Mouse (Mus musculus): Measurements from ENCODE around the gene E2f4. TPM values are rescaled to one million over a fixed set of nuclear protein-coding genes. Genes with fewer than 3 reads are reported as not detected.

E2f4 gene
- total and polyA plus RNA-seq, 3 experiments, result 39.9 to 198 (median 51.0) TPM

DNA sequence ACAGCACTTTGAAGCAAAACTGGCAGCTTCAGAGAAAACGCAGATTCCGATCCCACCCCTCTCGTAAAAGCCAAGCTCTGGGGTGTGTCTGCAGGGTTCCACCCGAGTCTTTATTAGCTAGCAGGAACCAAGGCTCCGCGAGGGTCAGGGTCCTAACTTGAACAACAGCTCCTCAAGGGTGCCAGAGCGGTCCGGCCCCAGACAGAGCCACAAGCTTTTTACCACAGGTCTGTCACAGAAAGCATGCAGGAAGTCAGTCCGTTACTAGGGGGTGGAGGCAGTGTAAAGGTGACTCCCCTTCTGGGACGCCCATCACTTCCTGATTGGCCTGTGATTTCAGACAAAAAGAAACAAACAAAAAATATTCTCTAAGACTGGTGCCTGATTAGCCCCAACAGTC lies 32.3 kb upstream of the E2f4 start:
- Histone ChIP-seq H3K4me2 (ENCODE audit: insufficient read depth, low read depth, poor library complexity, severe bottlenecking) (peak overlapping the region; percentile 52), H3K79me2 (replicated peaks; ENCODE audit: control insufficient read depth, extremely low read depth, insufficient read depth, poor library complexity, severe bottlenecking) (no peaks in the 10 kb centered on the region), H3K27me3 (replicated peaks) (no peaks in the 10 kb centered on the region), H3K36me3 (replicated peaks in 1 of 2; ENCODE audit: control insufficient read depth in 1 of 2, insufficient read depth in 1 of 2, low read length in 1 of 2) (peaks cover 22 to 38% of the 10 kb centered on the region in 2 experiments), H3K4me3 (replicated peaks in 1 of 3; ENCODE audit: low read depth in 2 of 3, low read length in 2 of 3, poor library complexity in 1 of 3) (peak overlapping the region; percentile 79 to 86 (median 83)), H3K9ac (ENCODE audit: insufficient read depth, low read depth) (peak overlapping the region; percentile 64), H3K9me3 (replicated peaks; ENCODE audit: low read length) (peaks cover 23% of the 10 kb centered on the region), H3K4me1 (ENCODE audit: control insufficient read depth in 1 of 2, insufficient read depth in 2 of 2) (peaks cover 4 to 40% of the 10 kb centered on the region in 2 experiments; a peak in 3 of 4 replicates), H3K27ac (ENCODE audit: insufficient read depth, low read depth) (peak overlapping the region; percentile 13; the same call in 1 of the 2 replicates)
- DNase-seq (ENCODE audit: extremely low read depth), result peak; percentile 81
- no peak for TF ChIP-seq POLR2AphosphoS2 (IDR thresholded peaks at IDR 0.05; ENCODE audit: low read depth, low read length)
- no peak for TF ChIP-seq USF2 (conservative IDR thresholded peaks at IDR 0.05; ENCODE audit: low read depth, low read length)
- TF ChIP-seq SMC3 (IDR thresholded peaks at IDR 0.05; ENCODE audit: low read depth, low read length), result no peak
- no peak for TF ChIP-seq ZKSCAN1 (IDR thresholded peaks at IDR 0.05; ENCODE audit: borderline replicate concordance, low read depth, low read length)
- no peak for TF ChIP-seq ZNF384 (IDR thresholded peaks at IDR 0.05; ENCODE audit: low read depth, low read length)
- TF ChIP-seq GABPA (IDR thresholded peaks at IDR 0.05; ENCODE audit: insufficient replicate concordance, low read depth, low read length), result no peak
- TF ChIP-seq MAX (IDR thresholded peaks at IDR 0.05; ENCODE audit: low read length), result peak; percentile 55; the same call in 1 of the 2 replicates
- peak; percentile 92 for TF ChIP-seq SIN3A (IDR thresholded peaks at IDR 0.05; ENCODE audit: low read length)
- no peak for TF ChIP-seq ZMIZ1 (IDR thresholded peaks at IDR 0.05; ENCODE audit: low read depth, low read length)
- TF ChIP-seq ELF1 (IDR thresholded peaks at IDR 0.05; ENCODE audit: low read depth, low read length), result peak; percentile 86
- TF ChIP-seq USF1 (IDR thresholded peaks at IDR 0.05; ENCODE audit: low read depth, low read length), result no peak
- 0 out of 2 replicates have a peak, but pooled peaks have one; percentile 42 for TF ChIP-seq TBP (conservative IDR thresholded peaks at IDR 0.05; ENCODE audit: low read depth, low read length)
- no peak for TF ChIP-seq CHD2 (IDR thresholded peaks at IDR 0.05; ENCODE audit: low read length)
- no peak for TF ChIP-seq RCOR1 (conservative IDR thresholded peaks at IDR 0.05; ENCODE audit: low read depth, low read length)
- no peak for TF ChIP-seq KAT2A (IDR thresholded peaks at IDR 0.05; ENCODE audit: insufficient replicate concordance, low read length)
- 0 out of 2 replicates have a peak, but pooled peaks have one; percentile 46 for TF ChIP-seq MYC (IDR thresholded peaks at IDR 0.05; ENCODE audit: low read depth, low read length)
- 0 out of 2 replicates have a peak, but pooled peaks have one; percentile 36 for TF ChIP-seq CHD1 (IDR thresholded peaks at IDR 0.05; ENCODE audit: low read depth, low read length)
- TF ChIP-seq CTCF (conservative IDR thresholded peaks at IDR 0.05 in 1 of 2, IDR thresholded peaks at IDR 0.05 in 1 of 2; ENCODE audit: low read depth in 2 of 2, low read length in 2 of 2), result no peak
- no peak; the same call in 1 of the 2 replicates for TF ChIP-seq IRF4 (IDR thresholded peaks at IDR 0.05; ENCODE audit: low read depth, low read length)
- no peak for TF ChIP-seq RAD21 (IDR thresholded peaks at IDR 0.05; ENCODE audit: low read depth, low read length)
- peak; percentile 53; the same call in 1 of the 2 replicates for TF ChIP-seq NELFE (IDR thresholded peaks at IDR 0.05; ENCODE audit: low read depth, low read length)
- TF ChIP-seq TCF12 (IDR thresholded peaks at IDR 0.05; ENCODE audit: low read depth, low read length), result 0 out of 2 replicates have a peak, but pooled peaks have one; percentile 38
- TF ChIP-seq JUND (conservative IDR thresholded peaks at IDR 0.05; ENCODE audit: low read depth, low read length), result no peak
- no peak for TF ChIP-seq PAX5 (IDR thresholded peaks at IDR 0.05; ENCODE audit: low read length)
- TF ChIP-seq ETS1 (conservative IDR thresholded peaks at IDR 0.05; ENCODE audit: low read depth, low read length), result no peak
- no peak for TF ChIP-seq BHLHE40 (IDR thresholded peaks at IDR 0.05; ENCODE audit: low read depth, low read length)
- TF ChIP-seq NRF1 (IDR thresholded peaks at IDR 0.05; ENCODE audit: low read depth, low read length), result no peak
- TF ChIP-seq EP300 (IDR thresholded peaks at IDR 0.05; ENCODE audit: low read length), result no peak
- 0 out of 2 replicates have a peak, but pooled peaks have one; percentile 11 for TF ChIP-seq MEF2A (IDR thresholded peaks at IDR 0.05; ENCODE audit: borderline replicate concordance, low read depth, low read length)
- no peak for TF ChIP-seq ZC3H11A (IDR thresholded peaks at IDR 0.05; ENCODE audit: low read depth, low read length)
- TF ChIP-seq HCFC1 (IDR thresholded peaks at IDR 0.05; ENCODE audit: low read depth, low read length), result no peak; the same call in 1 of the 2 replicates
- 0 out of 2 replicates have a peak, but pooled peaks have one; percentile 55 for TF ChIP-seq MAZ (IDR thresholded peaks at IDR 0.05; ENCODE audit: low read depth, low read length)
- TF ChIP-seq JUN (IDR thresholded peaks at IDR 0.05; ENCODE audit: insufficient read depth, low read depth, low read length), result no peak
- TF ChIP-seq E2F4 (IDR thresholded peaks at IDR 0.05; ENCODE audit: insufficient replicate concordance, low read depth, low read length), result no peak
- peak; percentile 86 for TF ChIP-seq MXI1 (IDR thresholded peaks at IDR 0.05; ENCODE audit: low read depth, low read length)
- no peak for TF ChIP-seq UBTF (IDR thresholded peaks at IDR 0.05; ENCODE audit: low read depth, low read length)
- peak; percentile 56; the same call in 1 of the 2 replicates for TF ChIP-seq POLR2A (IDR thresholded peaks at IDR 0.05; ENCODE audit: low read depth, low read length)
- no peak for TF ChIP-seq MAFK (IDR thresholded peaks at IDR 0.05; ENCODE audit: insufficient replicate concordance, low read length)
- in situ Hi-C loops (cut with MboI; ENCODE audit: low pct_ligation_motif_present, low pct_unique_long_range_greater_than_20kb, low sequenced_read_pairs), result no loop called here
- dilution Hi-C loops (cut with MboI; ENCODE audit: extremely low pct_ligation_motif_present, extremely low pct_unique_long_range_greater_than_20kb, low sequenced_read_pairs), result no loop called here

Data from CH12.LX (cell line).